ENCODE assay signal across 25 mouse cellular contexts in genomic region chr17:30831170-30831569, GRCm38 (mm10).
DNase-seq lines count a peak whose midpoint lies in the region; ATAC-seq and TF ChIP-seq lines count a peak whose summit lies in the region.
"Had no signal": no experiment of that assay in that cellular context is flagged by ENCODE, and none has a peak within 500 bp of the region (broad histone marks: within the 10 kb centered on the region; RNA-seq: fewer than 3 reads in every experiment).

No protein-coding gene starts in this region.

- in situ Hi-C loops in CH12.LX (cut with MboI; ENCODE audit: low pct_ligation_motif_present, low pct_unique_long_range_greater_than_20kb, low sequenced_read_pairs), result no loop called here

- no peak overlapping the region for H3K4me3 ChIP-seq in layer of hippocampus, adult 2 months
- H3K4me3 ChIP-seq in CH12.LX (replicated peaks in 1 of 3; ENCODE audit: low read depth in 2 of 3, low read length in 2 of 3, poor library complexity in 1 of 3), result no peak overlapping the region
- H3K4me3 ChIP-seq: embryonic facial prominence, embryonic 10.5 days; heart, embryonic 15.5 days; hindbrain, embryonic 15.5 days; limb, embryonic 10.5 days; myocyte; neural tube, embryonic 13.5 days had no signal

- ATAC-seq in CD4-positive, CD25-positive, alpha-beta regulatory T cell, adult 4 months, result no peak
- ATAC-seq: forebrain, embryonic 16.5 days had no signal

- TF ChIP-seq POLR2A in CH12.LX (IDR thresholded peaks at IDR 0.05; ENCODE audit: low read depth, low read length), result no peak

- H3K36me3 ChIP-seq in CH12.LX (replicated peaks in 1 of 2; ENCODE audit: control insufficient read depth in 1 of 2, insufficient read depth in 1 of 2, low read length in 1 of 2), result no peaks in the 10 kb centered on the region
- H3K36me3 ChIP-seq: embryonic facial prominence, embryonic 10.5 days; heart, embryonic 15.5 days; hindbrain, embryonic 15.5 days; limb, embryonic 10.5 days; neural tube, embryonic 13.5 days had no signal

- H3K27me3 ChIP-seq in CH12.LX (replicated peaks), result no peaks in the 10 kb centered on the region
- H3K27me3 ChIP-seq: heart, embryonic 15.5 days; hindbrain, embryonic 15.5 days; neural tube, embryonic 13.5 days had no signal

- TF ChIP-seq RAD21 in CH12.LX (IDR thresholded peaks at IDR 0.05; ENCODE audit: low read depth, low read length), result no peak; the same call in 1 of the 2 replicates

- H3K27ac ChIP-seq in layer of hippocampus, adult 2 months, result no peak overlapping the region
- H3K27ac ChIP-seq in CH12.LX (ENCODE audit: insufficient read depth, low read depth), result no peak overlapping the region
- H3K27ac ChIP-seq: embryonic facial prominence, embryonic 10.5 days; heart, embryonic 15.5 days; hindbrain, embryonic 15.5 days; limb, embryonic 10.5 days; neural tube, embryonic 13.5 days had no signal

- no peak for TF ChIP-seq EP300 in CH12.LX (IDR thresholded peaks at IDR 0.05; ENCODE audit: low read length)

- dilution Hi-C loops in CH12.LX (cut with MboI; ENCODE audit: extremely low pct_ligation_motif_present, extremely low pct_unique_long_range_greater_than_20kb, low sequenced_read_pairs), result no loop called here

- H3K4me1 ChIP-seq in CH12.LX (ENCODE audit: control insufficient read depth in 1 of 2, insufficient read depth in 2 of 2), result no peaks in the 10 kb centered on the region
- H3K4me1 ChIP-seq: embryonic facial prominence, embryonic 10.5 days; limb, embryonic 10.5 days; neural tube, embryonic 13.5 days had no signal

- H3K9ac ChIP-seq in CH12.LX (ENCODE audit: insufficient read depth, low read depth), result no peak overlapping the region
- H3K9ac ChIP-seq: heart, embryonic 15.5 days; hindbrain, embryonic 15.5 days; neural tube, embryonic 13.5 days had no signal

- peak; percentile 10 for DNase-seq in CD4-positive, CD25-positive, alpha-beta regulatory T cell, adult 2 months (ENCODE audit: low read depth, low spot score)
- DNase-seq in layer of hippocampus, adult 2 months (ENCODE audit: low spot score in 2 of 2), result no peak
- DNase-seq in layer of hippocampus, adult 11-12 months (ENCODE audit: low spot score), result no peak
- DNase-seq in CH12.LX (ENCODE audit: extremely low read depth) (no peak), ZHBTc4 (ENCODE audit: low read depth, low spot score) (peak; percentile 80)
- no peak for DNase-seq in ovary, adult 18-20 months (ENCODE audit: low spot score)
- DNase-seq: cerebellum, adult 11 months; cerebellum, adult 9-11 months; gastrocnemius, postnatal 36 days; heart, postnatal 4 days; kidney, adult 11 months; kidney, postnatal 4 days; liver; lung, adult 2 months; lung, postnatal 36 days; midbrain, embryonic 14.5 days; thymus, postnatal 25 days had no signal

- H3K79me2 ChIP-seq in CH12.LX (replicated peaks; ENCODE audit: control insufficient read depth, extremely low read depth, insufficient read depth, poor library complexity, severe bottlenecking), result no peaks in the 10 kb centered on the region

- peak; percentile 58 for TF ChIP-seq CTCF in layer of hippocampus, adult 2 months (conservative IDR thresholded peaks at IDR 0.05)
- peak; percentile 25 to 52; a peak in 2 of 4 replicates for TF ChIP-seq CTCF in CH12.LX (conservative IDR thresholded peaks at IDR 0.05 in 1 of 2, IDR thresholded peaks at IDR 0.05 in 1 of 2; ENCODE audit: low read depth in 2 of 2, low read length in 2 of 2)

- no peak overlapping the region for H3K4me2 ChIP-seq in CH12.LX (ENCODE audit: insufficient read depth, low read depth, poor library complexity, severe bottlenecking)
- H3K4me2 ChIP-seq: heart, embryonic 15.5 days; hindbrain, embryonic 15.5 days; neural tube, embryonic 13.5 days had no signal

- peaks cover 7% of the 10 kb centered on the region for H3K9me3 ChIP-seq in CH12.LX (replicated peaks; ENCODE audit: low read length)
- H3K9me3 ChIP-seq: embryonic facial prominence, embryonic 10.5 days; heart, embryonic 15.5 days; hindbrain, embryonic 15.5 days; limb, embryonic 10.5 days had no signal

TF ChIP-seq in CH12.LX, 34 proteins besides CTCF, POLR2A, EP300 and RAD21:
- TF ChIP-seq MEF2A (IDR thresholded peaks at IDR 0.05; ENCODE audit: borderline replicate concordance, low read depth, low read length) (no peak), HCFC1 (IDR thresholded peaks at IDR 0.05; ENCODE audit: low read depth, low read length) (no peak), E2F4 (IDR thresholded peaks at IDR 0.05; ENCODE audit: insufficient replicate concordance, low read depth, low read length) (no peak), TCF12 (IDR thresholded peaks at IDR 0.05; ENCODE audit: low read depth, low read length) (no peak), MAFK (IDR thresholded peaks at IDR 0.05; ENCODE audit: insufficient replicate concordance, low read length) (no peak), PAX5 (IDR thresholded peaks at IDR 0.05; ENCODE audit: low read length) (no peak), UBTF (IDR thresholded peaks at IDR 0.05; ENCODE audit: low read depth, low read length) (no peak), ZC3H11A (IDR thresholded peaks at IDR 0.05; ENCODE audit: low read depth, low read length) (no peak), RCOR1 (conservative IDR thresholded peaks at IDR 0.05; ENCODE audit: low read depth, low read length) (no peak), SIN3A (IDR thresholded peaks at IDR 0.05; ENCODE audit: low read length) (no peak), ETS1 (conservative IDR thresholded peaks at IDR 0.05; ENCODE audit: low read depth, low read length) (no peak), IRF4 (IDR thresholded peaks at IDR 0.05; ENCODE audit: low read depth, low read length) (no peak), USF2 (conservative IDR thresholded peaks at IDR 0.05; ENCODE audit: low read depth, low read length) (no peak), USF1 (IDR thresholded peaks at IDR 0.05; ENCODE audit: low read depth, low read length) (no peak), CHD1 (IDR thresholded peaks at IDR 0.05; ENCODE audit: low read depth, low read length) (no peak), MAZ (IDR thresholded peaks at IDR 0.05; ENCODE audit: low read depth, low read length) (no peak), JUND (conservative IDR thresholded peaks at IDR 0.05; ENCODE audit: low read depth, low read length) (no peak), SMC3 (IDR thresholded peaks at IDR 0.05; ENCODE audit: low read depth, low read length) (no peak), POLR2AphosphoS2 (IDR thresholded peaks at IDR 0.05; ENCODE audit: low read depth, low read length) (no peak), TBP (conservative IDR thresholded peaks at IDR 0.05; ENCODE audit: low read depth, low read length) (no peak)

Comparison
In these comparisons a context has a peak if more than half of its experiments do, and no peak if none do; other contexts are left out.
1. DNase-seq: peak in CD4-positive, CD25-positive, alpha-beta regulatory T cell, adult 2 months (single experiment) and ZHBTc4 (single experiment); none in layer of hippocampus, adult 2 months (0 of 2), layer of hippocampus, adult 11-12 months (single experiment), CH12.LX (single experiment) and ovary, adult 18-20 months (single experiment).